Mouse (Mus musculus) liver, postnatal 0 days (tissue): ENCODE measurements at regions not wholly inside any gene's neighbourhood (a gene's known extent, or its start where the extent isn't known, plus 50 kb on each side); places are given as distances from the start of the nearest gene placed in this dataset.

Experiments
- ATAC-seq: fragments of 200-750 bp; cut with Nextera tagmentation; 2 replicates; pipeline ENCODE4 v1.8.0; 2017; ENCODE audit warnings: mild to moderate bottlenecking, moderate library complexity
- DNase-seq: peaks from one replicate; pipeline ENCODE4 v3.0.0-alpha.2; 2016
- H3K27ac ChIP-seq: fragments of 300-500 bp; sonication (generic); 2 replicates; pipeline ENCODE4 v1.5.1; 2014; ENCODE audit warnings: antibody characterized with exemption, moderate library complexity, mild to moderate bottlenecking, low read depth
- H3K27me3 ChIP-seq: fragments of 300-500 bp; sonication (generic); 2 replicates; pipeline ENCODE4 v1.6.1; 2014; ENCODE audit warnings: low read length, control low read depth, mixed read lengths; ENCODE audit not compliant: insufficient read depth
- H3K36me3 ChIP-seq: fragments of 300-500 bp; sonication (generic); replicated peaks from 2 replicates; pipeline ENCODE4 v1.6.1; 2014; ENCODE audit warnings: mild to moderate bottlenecking, control low read depth, low read length, moderate library complexity, mixed read lengths; ENCODE audit not compliant: insufficient read depth
- H3K4me1 ChIP-seq: fragments of 300-500 bp; sonication (generic); 2 replicates; pipeline ENCODE4 v1.6.1; 2014; ENCODE audit warnings: antibody characterized with exemption, mild to moderate bottlenecking, control low read depth; ENCODE audit not compliant: insufficient read depth
- H3K4me2 ChIP-seq: fragments of 300-500 bp; sonication (generic); 2 replicates; pipeline ENCODE4 v1.6.1; 2014; ENCODE audit warnings: low read depth, mild to moderate bottlenecking, low read length, moderate library complexity, mixed read lengths
- H3K4me3 ChIP-seq: fragments of 300-500 bp; sonication (generic); 2 replicates; pipeline ENCODE4 v1.5.1; 2014; ENCODE audit warnings: low read depth, low read length
- H3K9ac ChIP-seq: fragments of 300-500 bp; sonication (generic); replicated peaks from 2 replicates; pipeline ENCODE4 v1.6.1; 2014; ENCODE audit warnings: mild to moderate bottlenecking, moderate library complexity
- H3K9me3 ChIP-seq: fragments of 300-500 bp; sonication (generic); 2 replicates; pipeline ENCODE4 v1.6.1; 2016; ENCODE audit warnings: mild to moderate bottlenecking, control low read depth, low read length, mixed read lengths
- CTCF ChIP-seq: sonication (generic); IDR thresholded peaks from 2 replicates; pipeline ENCODE4 v1.5.1; 2016; ENCODE audit warnings: antibody characterized with exemption, low read depth
- EP300 ChIP-seq: IDR thresholded peaks from 2 replicates; pipeline ENCODE4 v1.6.1; 2016; ENCODE audit warnings: antibody characterized with exemption, low read depth, mild to moderate bottlenecking
- WGBS: fragments of 180-500 bp; shearing (Covaris S2); extraction: QIAGEN DNeasy Blood & Tissue Kit; methylation state at CpG from one replicate; pipeline ENCODE4 v1.1.7; 2014; ENCODE audit not compliant: insufficient replicate concordance; 5-methylcytosine and 5-hydroxymethylcytosine counted together

GRCm38 (mm10) chr3:103496083-103496482, 78.9 kb upstream of the Syt6 start:
- Histone ChIP-seq H3K36me3 (no peaks in the 10 kb centered on the region), H3K9ac (no peak overlapping the region), H3K4me1 (no peaks in the 10 kb centered on the region), H3K27me3 (no peaks in the 10 kb centered on the region), H3K4me2 (no peak overlapping the region), H3K27ac (no peak overlapping the region), H3K9me3 (no peaks in the 10 kb centered on the region), H3K4me3 (no peak overlapping the region)
- TF ChIP-seq CTCF (no peak), EP300 (no peak)
- DNase-seq (no peak), ATAC-seq (no peak)
- 64% methylated on average over 6 of the region's 6 CpGs for WGBS

GRCm38 (mm10) chr3:103496683-103497082, 78.3 kb upstream of the Syt6 start:
- no peak overlapping the region for H3K4me3 ChIP-seq
- DNase-seq (no peak), ATAC-seq (no peak)
- 72% methylated on average over 3 of the region's 3 CpGs for WGBS
- no peaks in the 10 kb centered on the region for H3K27me3 ChIP-seq
- no peak overlapping the region for H3K4me2 ChIP-seq
- H3K9me3 ChIP-seq, result no peaks in the 10 kb centered on the region
- no peaks in the 10 kb centered on the region for H3K4me1 ChIP-seq
- H3K36me3 ChIP-seq, result no peaks in the 10 kb centered on the region
- H3K9ac ChIP-seq, result no peak overlapping the region
- no peak overlapping the region for H3K27ac ChIP-seq
- TF ChIP-seq CTCF (no peak), EP300 (no peak)

- Histone ChIP-seq H3K27ac (no peak overlapping the region), H3K4me1 (no peaks in the 10 kb centered on the region), H3K4me2 (no peak overlapping the region), H3K9me3 (no peaks in the 10 kb centered on the region), H3K36me3 (no peaks in the 10 kb centered on the region), H3K9ac (no peak overlapping the region), H3K4me3 (no peak overlapping the region), H3K27me3 (no peaks in the 10 kb centered on the region)
- ATAC-seq (no peak), DNase-seq (no peak)
- TF ChIP-seq EP300, result no peak
- no peak for TF ChIP-seq CTCF
- 74% methylated on average over 3 of the region's 3 CpGs for WGBS
These were observed 77.3 kb upstream of the Syt6 start for GRCm38 (mm10) chr3:103497696-103498095.

GRCm38 (mm10) chr3:103498458-103498857, 76.6 kb upstream of the Syt6 start:
- Histone ChIP-seq H3K4me2 (no peak overlapping the region), H3K4me1 (no peaks in the 10 kb centered on the region), H3K9ac (no peak overlapping the region), H3K27ac (no peak overlapping the region), H3K27me3 (no peaks in the 10 kb centered on the region), H3K4me3 (no peak overlapping the region), H3K9me3 (no peaks in the 10 kb centered on the region), H3K36me3 (no peaks in the 10 kb centered on the region)
- ATAC-seq, result no peak
- DNase-seq, result no peak
- WGBS, result 80% methylated on average over 4 of the region's 4 CpGs
- no peak for TF ChIP-seq CTCF

GRCm38 (mm10) chr3:103499801-103500200, 75.2 kb upstream of the Syt6 start:
- Histone ChIP-seq H3K36me3 (no peaks in the 10 kb centered on the region), H3K4me2 (no peak overlapping the region), H3K4me1 (no peaks in the 10 kb centered on the region), H3K27me3 (no peaks in the 10 kb centered on the region), H3K4me3 (no peak overlapping the region), H3K9ac (no peak overlapping the region), H3K27ac (no peak overlapping the region), H3K9me3 (no peaks in the 10 kb centered on the region)
- TF ChIP-seq CTCF, result no peak
- TF ChIP-seq EP300, result no peak
- 10% methylated on average over 1 of the region's 1 CpGs for WGBS
- ATAC-seq, result no peak
- DNase-seq, result no peak

GRCm38 (mm10) chr3:103500366-103500765, 74.7 kb upstream of the Syt6 start:
- Histone ChIP-seq H3K4me1 (no peaks in the 10 kb centered on the region), H3K9ac (no peak overlapping the region), H3K9me3 (no peaks in the 10 kb centered on the region), H3K4me2 (no peak overlapping the region), H3K27me3 (no peaks in the 10 kb centered on the region), H3K4me3 (no peak overlapping the region), H3K27ac (no peak overlapping the region), H3K36me3 (no peaks in the 10 kb centered on the region)
- TF ChIP-seq CTCF (no peak), EP300 (no peak)
- DNase-seq, result no peak
- 31% methylated on average over 4 of the region's 4 CpGs for WGBS
- no peak for ATAC-seq

- Histone ChIP-seq H3K9ac (no peak overlapping the region), H3K4me2 (no peak overlapping the region), H3K27me3 (no peaks in the 10 kb centered on the region), H3K4me3 (no peak overlapping the region), H3K27ac (no peak overlapping the region), H3K36me3 (no peaks in the 10 kb centered on the region), H3K9me3 (no peaks in the 10 kb centered on the region), H3K4me1 (no peaks in the 10 kb centered on the region)
- WGBS, result 75% methylated on average over 3 of the region's 3 CpGs
- DNase-seq, result no peak
- ATAC-seq, result no peak
- TF ChIP-seq EP300 (no peak), CTCF (no peak)
These were observed 70.9 kb upstream of the Syt6 start for GRCm38 (mm10) chr3:103504160-103504559.
